Mouse (Mus musculus): ENCODE data around the gene Pold1.

Pold1 gene

DNA sequence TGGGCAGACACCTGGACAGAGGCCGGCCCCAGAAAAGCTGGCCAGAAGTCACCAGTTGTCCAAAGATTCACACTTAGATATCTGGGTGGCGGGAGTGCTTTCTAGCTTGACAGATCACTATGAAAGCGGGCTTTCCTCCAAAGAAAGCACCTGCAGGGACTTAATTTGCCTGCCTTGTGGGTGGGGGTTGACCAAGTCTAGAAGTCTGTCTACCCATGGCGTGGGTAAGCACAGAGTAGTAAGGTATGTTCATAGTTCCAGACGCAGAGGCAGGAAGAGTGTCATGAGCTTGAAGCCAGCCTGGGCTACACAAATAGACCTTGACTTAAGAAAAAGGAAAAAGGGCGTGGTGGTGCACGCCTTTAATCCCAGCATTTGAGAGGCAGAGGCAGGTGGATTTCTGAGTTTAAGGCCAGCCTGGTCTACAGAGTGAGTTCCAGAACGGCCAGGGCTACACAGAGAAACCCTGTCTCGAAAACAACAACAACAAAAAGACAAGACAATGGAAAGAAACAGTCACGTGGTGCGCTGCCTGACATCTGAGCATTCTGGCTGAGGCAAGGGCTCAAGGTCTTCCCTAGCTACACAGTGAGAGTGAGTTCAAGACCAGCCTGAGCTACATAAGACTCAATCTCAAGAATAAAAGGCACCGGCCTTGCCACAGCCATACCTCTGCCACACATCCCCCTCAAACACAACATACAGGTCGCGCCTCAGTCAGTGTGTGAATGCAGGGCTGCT lies 22.1 kb downstream of the Pold1 start:
- in situ Hi-C loops (cut with MboI, MseI), result no loop called here

GRCm38 (mm10) chr7:44525126-44525832 lies 23.4 kb downstream of the Pold1 start:
- in situ Hi-C loops (cut with MboI, MseI), result no loop called here

- in situ Hi-C loops (cut with MboI, MseI), result no loop called here
Measured at GRCm38 (mm10) chr7:44524502-44524901, 24.1 kb downstream of the Pold1 start, which contains the start of gene Mybpc2. Gene Mybpc2, minus strand, starts transcription at chr7:44524656.

DNA sequence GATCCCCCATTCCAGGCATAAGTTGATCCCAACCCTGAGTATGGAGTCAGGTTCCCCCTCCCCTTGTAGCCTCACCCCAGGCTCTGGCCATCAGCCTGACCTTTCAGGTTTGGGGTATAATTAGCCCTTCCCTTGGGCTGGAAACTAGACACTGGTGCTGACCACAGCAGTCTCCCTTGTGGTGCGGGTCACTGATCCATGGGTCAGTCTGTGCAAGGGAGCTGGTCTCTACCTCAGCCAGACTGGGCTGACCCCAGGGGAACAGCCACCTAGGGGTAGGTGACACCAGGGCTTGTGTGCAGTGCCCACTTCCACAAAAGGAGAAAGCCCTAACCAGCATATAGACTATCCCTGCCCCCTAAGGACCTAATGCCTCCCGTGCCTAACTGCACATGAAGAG lies 25.6 kb downstream of the Pold1 start:
- in situ Hi-C loops (cut with MboI, MseI), result no loop called here

- in situ Hi-C loops (cut with MboI, MseI), result no loop called here
Measured at GRCm38 (mm10) chr7:44521710-44522109, 26.9 kb downstream of the Pold1 start.

DNA sequence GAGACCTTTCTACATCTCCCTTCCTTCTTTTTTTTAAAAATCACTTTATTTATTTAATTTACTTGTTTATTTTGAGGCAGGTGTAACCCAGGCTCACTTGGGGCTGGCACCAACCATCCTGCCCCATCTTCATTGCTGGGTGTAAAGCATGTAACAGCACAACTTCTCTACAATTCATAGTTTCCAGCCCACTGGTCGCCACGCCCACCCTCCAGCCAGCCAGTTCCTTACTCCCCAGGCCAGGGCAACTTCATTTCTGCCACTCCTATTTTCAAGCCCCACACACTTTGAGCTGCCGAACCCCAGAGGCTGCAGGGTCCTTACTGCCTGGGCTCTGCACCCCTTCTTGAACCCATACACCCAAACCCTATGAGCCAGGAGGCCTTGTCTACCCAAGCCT lies 27.7 kb downstream of the Pold1 start:
- in situ Hi-C loops (cut with MboI, MseI), result no loop called here

DNA sequence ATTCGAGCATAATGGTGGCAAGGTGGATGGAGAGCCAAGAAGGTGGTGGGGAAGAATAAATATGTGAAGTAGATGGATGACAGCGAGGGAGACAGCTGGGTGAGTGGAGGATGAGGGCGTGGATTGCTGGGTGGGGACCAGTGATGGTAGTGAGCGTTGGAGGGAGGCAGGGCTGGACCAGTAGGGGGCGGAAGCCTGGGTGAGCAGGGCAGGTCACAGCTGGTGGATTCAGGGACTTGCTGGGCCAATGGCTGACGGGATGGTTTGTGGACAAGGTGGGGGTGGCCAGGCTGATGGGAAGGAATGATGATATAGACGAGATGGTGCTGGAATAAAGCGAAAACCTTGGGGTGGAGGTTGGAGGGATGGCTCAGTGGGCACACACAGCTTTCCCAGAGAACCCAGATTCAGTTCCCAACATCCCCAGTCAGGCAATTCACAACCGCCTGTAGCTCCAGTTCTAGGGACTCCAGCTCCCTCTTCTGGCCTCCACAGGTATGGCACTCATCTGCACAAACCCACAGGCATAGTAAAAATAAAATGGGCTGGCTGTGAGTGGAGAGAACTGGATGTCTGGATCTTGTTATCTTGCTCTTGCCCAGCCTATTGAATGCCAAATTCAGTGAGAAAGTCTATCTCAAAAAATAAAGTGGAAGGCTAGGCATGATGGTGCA lies 29.3 kb downstream of the Pold1 start:
- in situ Hi-C loops (cut with MboI, MseI), result no loop called here

DNA sequence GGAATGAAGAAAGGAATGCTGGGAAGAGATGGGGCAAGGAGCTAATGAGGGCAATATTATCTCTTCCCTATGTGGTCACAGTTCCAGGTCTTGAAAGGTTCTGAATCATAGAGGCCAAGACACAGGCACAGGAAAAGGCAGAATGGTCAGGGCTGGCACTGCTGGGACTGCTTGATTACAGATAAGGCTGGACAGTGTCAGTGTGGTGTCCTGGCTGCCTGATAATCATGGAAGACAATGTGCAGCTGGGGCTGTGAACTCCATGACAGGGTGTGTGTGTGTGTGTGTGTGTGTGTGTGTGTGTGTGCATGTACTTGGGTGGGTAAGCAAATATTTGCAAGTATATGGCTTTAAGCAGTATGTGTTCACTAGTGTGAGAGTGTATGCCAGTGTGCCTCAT lies 41.2 kb downstream of the Pold1 start:
- in situ Hi-C loops (cut with MboI, MseI), result no loop called here

GRCm38 (mm10) chr7:44501563-44502115 lies 47.0 kb downstream of the Pold1 start:
- in situ Hi-C loops (cut with MboI, MseI), result loop anchor here (5.0 kb wide), 1 partner anchor 34 kb away; the partner anchor contains the start of genes Aspdh and Josd2

DNA sequence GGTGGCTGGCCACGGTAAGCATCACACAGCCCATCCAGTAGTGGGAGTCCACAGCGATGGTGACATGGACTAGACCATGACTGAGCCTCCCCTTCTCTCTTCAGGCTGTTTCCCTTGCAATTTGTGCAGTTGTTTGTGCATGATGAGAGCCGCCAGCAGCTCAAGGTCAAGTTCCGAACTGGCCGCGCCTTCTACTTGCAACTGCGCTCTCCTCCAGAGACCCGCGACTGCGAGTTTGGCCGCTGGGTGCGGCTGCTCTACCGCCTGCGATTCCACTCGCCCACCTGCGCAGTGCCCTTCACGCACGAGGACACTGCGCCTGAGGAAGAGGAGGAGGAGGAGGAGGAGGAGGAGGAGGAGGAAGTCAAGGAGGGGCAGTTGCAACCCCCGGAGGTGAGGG lies 48.6 kb downstream of the Pold1 start:
- in situ Hi-C loops (cut with MboI, MseI), result loop anchor here (5.0 kb wide), 1 partner anchor 33 kb away; the partner anchor contains the start of genes Aspdh and Josd2

DNA sequence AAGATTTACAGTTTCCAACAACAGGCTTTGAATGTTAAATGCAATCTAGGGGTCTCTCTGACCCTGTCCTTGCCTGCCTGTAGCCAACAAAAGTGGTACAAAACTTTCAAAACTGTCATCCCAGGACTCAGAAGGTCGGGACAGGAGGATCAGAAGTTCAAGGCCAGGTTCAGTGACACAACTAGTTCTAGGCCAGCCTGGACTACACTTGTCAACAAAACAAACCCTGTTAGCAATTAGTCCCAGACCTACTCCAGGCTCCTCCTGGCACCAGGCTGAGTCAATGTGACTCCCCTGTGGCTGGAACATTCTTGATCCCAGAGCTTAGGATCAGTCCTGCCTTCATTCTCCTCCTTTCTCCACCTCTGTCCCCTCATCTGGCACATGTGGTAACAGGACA lies 49.7 kb downstream of the Pold1 start:
- in situ Hi-C loops (cut with MboI, MseI), result loop anchor here (5.0 to 10.0 kb wide), 2 partner anchors 53 to 824 kb away; partner anchors contain the start of genes Ctu1 and Nr1h2

DNA sequence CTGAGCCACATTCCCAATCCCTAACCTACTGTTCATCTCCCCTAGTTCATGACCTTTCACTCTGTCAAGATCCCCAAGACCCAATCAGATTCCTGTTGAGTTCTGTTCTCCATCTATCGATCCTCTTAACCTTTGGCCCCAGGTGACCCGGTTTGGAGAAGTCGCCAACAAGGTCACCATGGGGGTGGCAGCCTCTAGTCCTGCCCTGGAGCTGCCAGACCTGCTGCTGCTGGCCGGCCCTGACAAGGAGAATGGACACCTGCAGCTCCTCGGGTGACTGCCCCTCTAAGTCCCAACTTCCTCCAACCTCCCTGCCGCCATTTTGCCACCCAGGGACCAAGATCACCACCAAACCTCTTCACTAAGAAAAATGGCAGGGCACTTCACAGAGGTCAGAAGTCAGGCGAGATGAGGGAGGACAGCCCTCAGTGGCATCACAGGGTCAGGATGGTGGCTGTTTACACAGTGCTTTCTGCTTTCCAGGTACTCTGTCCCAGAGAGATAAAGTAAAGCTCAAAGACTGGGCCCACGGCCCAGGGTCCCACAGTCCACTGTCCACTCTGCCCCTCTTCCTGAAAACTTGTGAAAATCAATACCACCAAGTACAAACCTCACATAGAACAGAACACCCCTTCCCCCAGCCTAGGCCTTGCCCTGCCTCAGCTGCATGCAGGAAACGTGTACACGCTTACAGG lies 51.1 kb downstream of the Pold1 start:
- in situ Hi-C loops (cut with MboI, MseI), result loop anchor here (5.0 to 10.0 kb wide), 2 partner anchors 55 to 823 kb away; partner anchors contain the start of genes Ctu1 and Nr1h2

GRCm38 (mm10) chr7:44496771-44497109 lies 51.9 kb downstream of the Pold1 start:
- in situ Hi-C loops (cut with MboI, MseI), result loop anchor here (5.0 to 10.0 kb wide), 2 partner anchors 56 to 822 kb away; partner anchors contain the start of genes Ctu1 and Nr1h2

DNA sequence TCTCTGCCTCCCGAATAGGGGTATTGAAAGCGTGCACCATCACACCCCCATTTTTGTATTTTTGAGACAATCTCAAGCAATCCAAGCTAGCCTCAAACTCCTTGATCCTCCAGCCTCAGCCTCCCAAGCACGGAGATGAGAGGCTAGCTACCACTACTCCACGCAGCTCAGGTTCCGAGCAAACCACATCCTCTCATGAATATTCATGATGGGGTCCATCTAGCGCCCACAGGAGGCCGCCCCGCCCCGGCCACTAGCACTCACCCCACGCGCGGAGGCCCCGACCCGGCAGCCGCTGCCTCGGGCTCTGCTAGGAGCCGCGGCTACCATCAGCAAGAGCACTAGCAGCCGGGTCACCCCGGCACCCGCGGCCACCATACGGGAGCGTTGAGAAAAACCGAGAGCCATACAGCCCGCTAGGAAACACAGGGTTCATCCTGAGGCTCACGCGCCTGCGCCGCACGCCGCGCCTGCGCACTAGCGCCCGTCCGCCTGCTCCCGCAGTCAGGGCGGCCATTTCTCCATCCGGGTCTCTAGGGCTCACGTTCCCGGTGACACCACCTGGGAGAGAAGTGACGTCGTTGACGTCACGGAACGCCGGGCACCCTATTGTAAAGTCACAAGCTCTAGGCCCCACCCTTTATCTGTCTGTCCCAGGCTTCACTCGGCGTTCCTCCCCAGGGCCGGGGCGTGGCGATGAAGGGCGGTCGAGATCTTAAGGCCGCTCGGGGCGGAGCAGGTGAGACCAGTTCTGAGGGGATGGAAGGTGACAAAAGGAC lies 52.5 kb downstream of the Pold1 start, which contains the start of the genes Emc10 and Fam71e1:
Emc10 (minus strand) TSS at position 538 of the 779 bp plus-strand sequence.
Fam71e1 (plus strand) TSS at position 590 of the 779 bp plus-strand sequence.
- in situ Hi-C loops (cut with MboI, MseI), result loop anchor here (5.0 to 10.0 kb wide), 2 partner anchors 56 to 821 kb away; partner anchors contain the start of genes Ctu1 and Nr1h2

DNA sequence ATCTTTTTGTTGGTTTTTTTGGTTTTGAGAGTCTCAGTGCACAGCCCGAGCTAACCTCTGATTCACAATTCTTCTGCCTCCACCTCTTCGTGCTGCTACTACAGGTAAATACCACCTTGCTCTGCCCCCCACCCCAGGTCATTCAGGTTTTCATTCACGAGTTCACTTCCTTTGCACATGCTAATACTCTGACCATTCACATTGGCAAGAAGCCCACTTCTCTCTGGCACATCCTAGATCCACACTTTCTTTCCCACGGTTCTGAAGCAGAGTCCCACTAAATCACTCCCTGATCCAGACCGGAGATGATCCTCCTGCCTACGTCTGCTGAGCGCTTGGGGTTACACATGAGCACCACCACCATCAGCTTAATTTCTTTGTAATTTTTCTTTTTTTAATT lies 53.6 kb downstream of the Pold1 start:
- in situ Hi-C loops (cut with MboI, MseI), result loop anchor here (5.0 to 10.0 kb wide), 2 partner anchors 57 to 820 kb away; partner anchors contain the start of genes Ctu1 and Nr1h2

DNA sequence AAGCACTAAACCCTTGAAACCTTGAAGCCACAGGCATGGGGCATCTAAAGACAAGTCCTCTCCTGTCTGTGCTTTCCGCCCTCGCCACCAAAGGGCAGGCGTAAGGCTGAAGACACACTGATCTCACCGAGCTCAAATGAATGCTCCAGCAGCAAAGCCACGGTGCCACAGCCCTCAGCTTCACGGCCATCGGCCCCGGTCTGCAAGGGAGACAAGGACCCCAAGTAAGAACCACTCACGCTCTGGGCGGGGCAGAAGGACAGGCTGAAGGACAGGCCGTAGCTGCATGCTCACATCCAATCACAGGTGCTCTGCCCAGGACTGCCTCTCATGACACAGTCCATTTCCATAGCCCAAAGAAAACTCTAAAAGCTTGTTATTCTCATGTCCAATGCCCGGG lies 54.0 kb downstream of the Pold1 start:
- in situ Hi-C loops (cut with MboI, MseI), result loop anchor here (5.0 to 10.0 kb wide), 2 partner anchors 58 to 820 kb away; partner anchors contain the start of genes Ctu1 and Nr1h2

- in situ Hi-C loops (cut with MboI, MseI), result loop anchor here (10.0 kb wide), 1 partner anchor 817 kb away; the partner anchor contains the start of gene Ctu1
Measured at GRCm38 (mm10) chr7:44492166-44492826, 56.4 kb downstream of the Pold1 start.

DNA sequence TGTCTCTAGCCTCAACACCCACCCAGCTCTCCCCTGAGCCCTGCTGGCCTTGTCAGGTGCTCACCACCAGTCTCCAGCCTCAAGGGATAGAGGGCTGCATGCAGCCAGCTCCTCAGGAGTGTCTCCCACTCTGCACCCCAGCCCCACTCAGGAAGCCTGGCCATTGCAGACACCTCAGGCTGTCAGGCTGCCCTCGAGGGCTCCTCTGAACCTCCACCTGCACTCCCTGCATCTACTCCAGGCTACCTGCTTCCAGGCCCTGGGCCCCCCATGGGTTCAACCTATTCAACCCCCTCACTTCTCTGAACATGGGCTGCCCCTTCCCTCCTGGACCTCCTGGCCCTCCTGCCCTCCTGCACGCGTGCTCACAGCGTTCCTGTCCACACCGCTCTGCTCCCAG lies 57.3 kb downstream of the Pold1 start:
- in situ Hi-C loops (cut with MboI, MseI), result loop anchor here (10.0 kb wide), 1 partner anchor 817 kb away; the partner anchor contains the start of gene Ctu1

- in situ Hi-C loops (cut with MboI, MseI), result loop anchor here (10.0 kb wide), 1 partner anchor 815 kb away; the partner anchor contains the start of gene Ctu1
Measured at GRCm38 (mm10) chr7:44490281-44490680, 58.4 kb downstream of the Pold1 start.

Data from T-helper 2 cell (primary cell).